Mouse (Mus musculus): ENCODE results near the gene Eif5a. TPM values are rescaled to one million over a fixed set of nuclear protein-coding genes. Genes with fewer than 3 reads are reported as not detected.
"Not testable (repeated sequence)": the region's sequence is repeated elsewhere in the genome, so short reads cannot be mapped to it uniquely, and the experiment has no call there.

The Eif5a gene
- total RNA-seq, 2 experiments from 2014 or later = 426 to 481 TPM

- DNase-seq (ENCODE audit: extremely low spot score in 1 of 2, low spot score in 1 of 2) = no peak
Measured at GRCm38 (mm10) chr11:69927501-69927900, 5.7 kb upstream of the Eif5a start.

- no peak for DNase-seq (ENCODE audit: extremely low spot score in 1 of 2, low spot score in 1 of 2)
Measured at GRCm38 (mm10) chr11:69922796-69923195, 1.0 kb upstream of the Eif5a start.

GRCm38 (mm10) chr11:69922012-69922756 is 426 bp upstream of the Eif5a start:
- no peak for DNase-seq (ENCODE audit: extremely low spot score in 1 of 2, low spot score in 1 of 2)

GRCm38 (mm10) chr11:69920266-69921031 is 1.3 kb downstream of the Eif5a start:
- DNase-seq (ENCODE audit: extremely low spot score in 1 of 2, low spot score in 1 of 2) = peak in 1 of 2 experiments; percentile 29

GRCm38 (mm10) chr11:69919661-69920265 is 2.0 kb downstream of the Eif5a start:
- peak in 1 of 2 experiments; percentile 22 for DNase-seq (ENCODE audit: extremely low spot score in 1 of 2, low spot score in 1 of 2)

- no peak for DNase-seq (ENCODE audit: extremely low spot score in 1 of 2, low spot score in 1 of 2)
Measured at GRCm38 (mm10) chr11:69919053-69919452, 2.7 kb downstream of the Eif5a start.

GRCm38 (mm10) chr11:69918118-69918517 is 3.6 kb downstream of the Eif5a start:
- no peak for DNase-seq (ENCODE audit: extremely low spot score in 1 of 2, low spot score in 1 of 2)

- no peak for DNase-seq (ENCODE audit: extremely low spot score in 1 of 2, low spot score in 1 of 2)
Measured at GRCm38 (mm10) chr11:69917379-69917948, 4.3 kb downstream of the Eif5a start.

- not testable (repeated sequence) for DNase-seq (ENCODE audit: extremely low spot score in 1 of 2, low spot score in 1 of 2)
Measured at GRCm38 (mm10) chr11:69916652-69917378, 4.9 kb downstream of the Eif5a start.

GRCm38 (mm10) chr11:69915667-69916627 is 5.8 kb downstream of the Eif5a start:
- DNase-seq (ENCODE audit: extremely low spot score in 1 of 2, low spot score in 1 of 2) = no peak

GRCm38 (mm10) chr11:69914917-69915430 is 6.8 kb downstream of the Eif5a start:
- DNase-seq (ENCODE audit: extremely low spot score in 1 of 2, low spot score in 1 of 2) = no peak

GRCm38 (mm10) chr11:69914372-69914764 is 7.4 kb downstream of the Eif5a start:
- no peak for DNase-seq (ENCODE audit: extremely low spot score in 1 of 2, low spot score in 1 of 2)

- DNase-seq (ENCODE audit: extremely low spot score in 1 of 2, low spot score in 1 of 2) = peak; percentile 87 to 93
Measured at GRCm38 (mm10) chr11:69913554-69914371, 8.0 kb downstream of the Eif5a start, which contains the start of gene Gps2. TSS of gene Gps2 (plus strand) at chr11:69913888.

- no peak for DNase-seq (ENCODE audit: extremely low spot score in 1 of 2, low spot score in 1 of 2)
Measured at GRCm38 (mm10) chr11:69912716-69913530, 8.8 kb downstream of the Eif5a start.

- no peak for DNase-seq (ENCODE audit: extremely low spot score in 1 of 2, low spot score in 1 of 2)
Measured at GRCm38 (mm10) chr11:69911701-69912100, 10.1 kb downstream of the Eif5a start.

GRCm38 (mm10) chr11:69910781-69911560 is 10.8 kb downstream of the Eif5a start:
- DNase-seq (ENCODE audit: extremely low spot score in 1 of 2, low spot score in 1 of 2) = no peak
